Mouse (Mus musculus): ENCODE measurements at regions not wholly inside any gene's neighbourhood (a gene's known extent, or its start where the extent isn't known, plus 50 kb on each side); places are given as distances from the start of the nearest gene placed in this dataset.

DNA sequence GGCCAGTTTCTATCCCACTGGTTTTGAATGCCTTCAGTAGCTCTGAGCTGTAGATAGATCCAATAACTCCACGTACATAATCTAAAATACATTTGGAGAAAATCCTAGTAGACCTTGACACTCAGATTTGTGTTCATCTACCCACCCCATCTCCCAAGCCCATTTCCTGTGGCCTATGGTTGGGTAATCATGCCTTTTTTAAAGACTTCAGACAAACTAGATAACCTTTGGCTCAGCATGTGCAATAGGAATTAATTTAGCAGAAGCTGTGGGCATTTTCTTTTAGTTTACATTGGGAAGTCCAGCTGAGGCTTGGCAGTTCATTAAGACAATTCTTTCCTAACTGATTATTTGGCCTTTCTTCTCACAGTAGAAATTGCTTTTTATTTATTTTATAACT lies 203.3 kb upstream of the Gypa start:
- Histone ChIP-seq H3K9ac (replicated peaks) (no peak overlapping the region), H3K4me1 (ENCODE audit: insufficient read depth) (no peaks in the 10 kb centered on the region), H3K4me2 (ENCODE audit: low read depth, low read length) (no peak overlapping the region), H3K4me3 (ENCODE audit: low read depth, low read length) (no peak overlapping the region), H3K27ac (ENCODE audit: low read depth) (no peak overlapping the region), H3K27me3 (ENCODE audit: insufficient read depth, low read length) (no peaks in the 10 kb centered on the region), H3K36me3 (replicated peaks; ENCODE audit: insufficient read depth, low read length) (no peaks in the 10 kb centered on the region), H3K9me3 (ENCODE audit: low read length) (no peaks in the 10 kb centered on the region)
- 57% methylated on average over 1 of the region's 1 CpGs for WGBS (ENCODE audit: insufficient replicate concordance)
- no peak for TF ChIP-seq CTCF (IDR thresholded peaks at IDR 0.05; ENCODE audit: low read depth)
- TF ChIP-seq EP300 (IDR thresholded peaks at IDR 0.05; ENCODE audit: low read depth), result no peak
- no peak for ATAC-seq
- no peak for DNase-seq

DNA sequence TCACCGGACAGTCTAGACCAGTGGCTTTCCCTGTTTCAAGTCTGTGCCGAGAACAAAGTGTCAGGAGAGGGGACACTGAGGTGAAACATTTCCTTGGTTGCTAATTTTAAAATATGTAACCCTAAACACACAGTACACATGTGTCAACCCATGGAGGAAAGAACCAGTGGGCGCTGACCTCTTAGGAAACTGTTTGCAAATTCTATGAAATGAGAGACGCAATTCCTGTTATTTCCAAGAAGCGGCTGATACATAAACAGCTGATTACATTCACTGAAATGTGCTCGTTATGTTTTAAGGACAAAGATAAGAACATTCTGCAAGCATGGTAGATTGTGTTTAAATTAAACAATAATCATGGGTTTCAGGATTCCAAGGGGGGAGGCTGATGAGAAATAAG lies 204.3 kb upstream of the Gypa start:
- Histone ChIP-seq H3K4me2 (ENCODE audit: low read depth, low read length) (no peak overlapping the region), H3K9me3 (ENCODE audit: low read length) (no peaks in the 10 kb centered on the region), H3K36me3 (replicated peaks; ENCODE audit: insufficient read depth, low read length) (no peaks in the 10 kb centered on the region), H3K27ac (ENCODE audit: low read depth) (no peak overlapping the region), H3K27me3 (ENCODE audit: insufficient read depth, low read length) (no peaks in the 10 kb centered on the region), H3K4me1 (ENCODE audit: insufficient read depth) (no peaks in the 10 kb centered on the region), H3K4me3 (ENCODE audit: low read depth, low read length) (no peak overlapping the region), H3K9ac (replicated peaks) (no peak overlapping the region)
- WGBS (ENCODE audit: insufficient replicate concordance), result 71% methylated on average over 6 of the region's 6 CpGs
- TF ChIP-seq CTCF (IDR thresholded peaks at IDR 0.05; ENCODE audit: low read depth) (no peak), EP300 (IDR thresholded peaks at IDR 0.05; ENCODE audit: low read depth) (peak; percentile 90)
- DNase-seq (no peak), ATAC-seq (peak; percentile 63)

- no peaks in the 10 kb centered on the region for H3K36me3 ChIP-seq (replicated peaks; ENCODE audit: insufficient read depth, low read length)
- no peaks in the 10 kb centered on the region for H3K9me3 ChIP-seq (ENCODE audit: low read length)
- ATAC-seq (no peak), DNase-seq (no peak)
- H3K27me3 ChIP-seq (ENCODE audit: insufficient read depth, low read length), result no peaks in the 10 kb centered on the region
- no peak overlapping the region for H3K4me3 ChIP-seq (ENCODE audit: low read depth, low read length)
- no peaks in the 10 kb centered on the region for H3K4me1 ChIP-seq (ENCODE audit: insufficient read depth)
- TF ChIP-seq EP300 (IDR thresholded peaks at IDR 0.05; ENCODE audit: low read depth) (no peak), CTCF (IDR thresholded peaks at IDR 0.05; ENCODE audit: low read depth) (no peak)
- no peak overlapping the region for H3K27ac ChIP-seq (ENCODE audit: low read depth)
- no peak overlapping the region for H3K9ac ChIP-seq (replicated peaks)
- no peak overlapping the region for H3K4me2 ChIP-seq (ENCODE audit: low read depth, low read length)
- WGBS (ENCODE audit: insufficient replicate concordance), result 80% methylated on average over 7 of the region's 7 CpGs
Measured at GRCm38 (mm10) chr8:80268910-80269460, 211.2 kb upstream of the Hhip start.

DNA sequence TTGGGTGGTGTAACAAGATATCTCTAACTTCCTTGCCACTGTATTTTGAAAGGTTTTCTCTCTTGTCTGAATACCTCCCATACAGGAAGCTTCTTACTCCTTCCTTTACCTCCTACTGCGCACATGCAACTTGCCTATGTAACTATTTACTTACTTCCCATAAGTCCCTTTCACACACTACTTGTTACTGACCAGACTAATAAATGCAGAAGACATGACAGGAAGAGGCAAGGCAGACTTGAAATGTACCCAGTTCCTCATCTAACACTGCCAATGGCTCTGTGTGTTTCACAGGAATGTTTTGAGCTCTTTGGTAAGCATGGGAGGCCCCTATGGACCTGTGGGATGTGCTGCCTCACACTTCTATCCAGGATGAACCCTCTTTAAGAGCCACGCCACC lies 207.1 kb upstream of the Hhip start:
- H3K4me3 ChIP-seq (ENCODE audit: low read depth, low read length), result no peak overlapping the region
- 64% methylated on average over 2 of the region's 2 CpGs for WGBS (ENCODE audit: insufficient replicate concordance)
- H3K4me1 ChIP-seq (ENCODE audit: insufficient read depth), result no peaks in the 10 kb centered on the region
- no peak overlapping the region for H3K4me2 ChIP-seq (ENCODE audit: low read depth, low read length)
- H3K27ac ChIP-seq (ENCODE audit: low read depth), result 0 out of 2 replicates have a peak overlapping the region, but pooled peaks have one; percentile 11
- DNase-seq (no peak), ATAC-seq (no peak)
- H3K9me3 ChIP-seq (ENCODE audit: low read length), result no peaks in the 10 kb centered on the region
- H3K27me3 ChIP-seq (ENCODE audit: insufficient read depth, low read length), result no peaks in the 10 kb centered on the region
- no peak overlapping the region for H3K9ac ChIP-seq (replicated peaks)
- TF ChIP-seq CTCF (IDR thresholded peaks at IDR 0.05; ENCODE audit: low read depth), result no peak
- TF ChIP-seq EP300 (IDR thresholded peaks at IDR 0.05; ENCODE audit: low read depth), result no peak
- H3K36me3 ChIP-seq (replicated peaks; ENCODE audit: insufficient read depth, low read length), result no peaks in the 10 kb centered on the region

- Histone ChIP-seq H3K4me3 (ENCODE audit: low read depth, low read length) (no peak overlapping the region), H3K4me2 (ENCODE audit: low read depth, low read length) (no peak overlapping the region), H3K27ac (ENCODE audit: low read depth) (no peak overlapping the region), H3K9me3 (ENCODE audit: low read length) (no peaks in the 10 kb centered on the region), H3K9ac (replicated peaks) (no peak overlapping the region), H3K36me3 (replicated peaks; ENCODE audit: insufficient read depth, low read length) (no peaks in the 10 kb centered on the region), H3K27me3 (ENCODE audit: insufficient read depth, low read length) (no peaks in the 10 kb centered on the region), H3K4me1 (ENCODE audit: insufficient read depth) (no peaks in the 10 kb centered on the region)
- WGBS (ENCODE audit: insufficient replicate concordance), result 73% methylated on average over 11 of the region's 11 CpGs
- TF ChIP-seq EP300 (IDR thresholded peaks at IDR 0.05; ENCODE audit: low read depth) (no peak), CTCF (IDR thresholded peaks at IDR 0.05; ENCODE audit: low read depth) (no peak)
- no peak for ATAC-seq
- no peak for DNase-seq
Measured at GRCm38 (mm10) chr8:80263468-80263945, 205.7 kb upstream of the Hhip start.

GRCm38 (mm10) chr8:80262911-80263310 lies 205.1 kb upstream of the Hhip start:
- no peaks in the 10 kb centered on the region for H3K36me3 ChIP-seq (replicated peaks; ENCODE audit: insufficient read depth, low read length)
- no peak overlapping the region for H3K9ac ChIP-seq (replicated peaks)
- ATAC-seq, result no peak
- TF ChIP-seq EP300 (IDR thresholded peaks at IDR 0.05; ENCODE audit: low read depth) (no peak), CTCF (IDR thresholded peaks at IDR 0.05; ENCODE audit: low read depth) (no peak)
- H3K27ac ChIP-seq (ENCODE audit: low read depth), result no peak overlapping the region
- WGBS (ENCODE audit: insufficient replicate concordance), result 46% methylated on average over 3 of the region's 3 CpGs
- no peaks in the 10 kb centered on the region for H3K9me3 ChIP-seq (ENCODE audit: low read length)
- H3K27me3 ChIP-seq (ENCODE audit: insufficient read depth, low read length), result no peaks in the 10 kb centered on the region
- no peak overlapping the region for H3K4me2 ChIP-seq (ENCODE audit: low read depth, low read length)
- no peak for DNase-seq
- H3K4me1 ChIP-seq (ENCODE audit: insufficient read depth), result no peaks in the 10 kb centered on the region
- H3K4me3 ChIP-seq (ENCODE audit: low read depth, low read length), result no peak overlapping the region

DNA sequence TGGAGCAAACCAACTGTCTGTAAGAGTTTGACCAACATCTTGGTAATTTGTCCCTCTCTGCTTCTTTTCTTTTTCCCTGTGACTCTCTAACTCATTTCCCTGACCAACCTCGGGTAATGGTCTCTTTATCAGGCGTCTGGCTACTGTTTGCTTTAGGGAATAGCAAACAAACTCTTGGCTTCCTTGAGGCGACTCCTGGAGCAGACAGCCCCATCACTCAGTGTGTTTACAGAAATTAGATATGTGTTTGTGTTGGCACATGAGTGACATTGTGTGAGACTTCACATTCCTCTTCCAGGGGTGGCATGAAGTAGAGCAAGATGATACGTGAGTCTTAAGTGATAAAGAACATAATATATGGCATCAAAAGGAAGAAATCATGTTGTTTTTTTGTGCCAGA lies 195.7 kb upstream of the Hhip start:
- no peak overlapping the region for H3K9ac ChIP-seq (replicated peaks)
- ATAC-seq (no peak), DNase-seq (no peak)
- TF ChIP-seq CTCF (IDR thresholded peaks at IDR 0.05; ENCODE audit: low read depth), result no peak
- TF ChIP-seq EP300 (IDR thresholded peaks at IDR 0.05; ENCODE audit: low read depth), result no peak
- H3K27ac ChIP-seq (ENCODE audit: low read depth), result no peak overlapping the region
- 41% methylated on average over 4 of the region's 4 CpGs for WGBS (ENCODE audit: insufficient replicate concordance)
- H3K4me2 ChIP-seq (ENCODE audit: low read depth, low read length), result no peak overlapping the region
- H3K4me1 ChIP-seq (ENCODE audit: insufficient read depth), result no peaks in the 10 kb centered on the region
- no peaks in the 10 kb centered on the region for H3K36me3 ChIP-seq (replicated peaks; ENCODE audit: insufficient read depth, low read length)
- H3K9me3 ChIP-seq (ENCODE audit: low read length), result no peaks in the 10 kb centered on the region
- H3K4me3 ChIP-seq (ENCODE audit: low read depth, low read length), result no peak overlapping the region
- H3K27me3 ChIP-seq (ENCODE audit: insufficient read depth, low read length), result no peaks in the 10 kb centered on the region

Measured in liver, postnatal 0 days (tissue).